Mouse (Mus musculus) WW6 (cell line): ENCODE measurements at regions not wholly inside any gene's neighbourhood (a gene's known extent, or its start where the extent isn't known, plus 50 kb on each side); places are given as distances from the start of the nearest gene placed in this dataset.
"Not testable (repeated sequence)": the region's sequence is repeated elsewhere in the genome, so short reads cannot be mapped to it uniquely, and the experiment has no call there.

Source experiments
- DNase-seq: peaks from one replicate; pipeline ENCODE4 v3.0.0-alpha.2; 2013; ENCODE audit warnings: low read depth, low spot score

DNA sequence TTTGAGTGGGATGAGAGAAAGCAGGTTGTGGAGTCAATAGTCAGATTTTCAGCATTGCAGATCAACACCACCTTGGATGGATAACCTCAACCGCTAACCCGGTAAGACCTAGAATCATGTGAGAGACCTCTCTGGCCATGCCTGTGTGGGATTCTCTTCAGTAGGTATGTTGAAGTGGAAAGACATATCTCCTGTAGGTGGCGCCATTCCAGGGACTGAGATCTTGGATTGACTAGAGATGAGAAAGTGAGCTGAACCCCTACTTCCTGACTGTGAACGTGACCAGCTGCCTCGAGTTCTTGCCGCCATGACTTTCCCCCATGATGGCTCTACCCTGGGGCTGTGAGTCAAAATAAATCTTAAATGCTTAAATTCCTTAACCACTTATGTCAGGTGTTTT, 102.7 kb downstream of the Eva1a start:
- DNase-seq = no peak

DNA sequence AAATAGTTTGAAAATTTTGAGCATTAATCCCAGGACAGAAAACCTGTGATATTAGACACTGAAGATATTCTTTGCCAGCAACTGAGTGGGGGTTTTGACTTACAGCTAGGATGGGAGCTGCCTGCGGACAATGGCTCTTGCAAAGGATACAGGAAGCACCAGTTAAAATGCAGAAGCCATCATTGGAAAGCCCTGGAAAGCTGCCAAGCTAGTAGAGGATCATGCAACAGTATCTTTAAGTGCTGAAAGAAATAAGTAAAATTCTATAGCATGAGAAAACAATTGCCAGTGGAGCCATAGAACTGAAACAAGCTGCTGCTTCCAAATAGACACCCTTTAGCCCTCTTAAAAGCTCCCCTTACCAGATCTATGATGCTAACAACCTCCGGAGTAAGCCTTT, 109.2 kb downstream of the Eva1a start:
- no peak for DNase-seq

DNA sequence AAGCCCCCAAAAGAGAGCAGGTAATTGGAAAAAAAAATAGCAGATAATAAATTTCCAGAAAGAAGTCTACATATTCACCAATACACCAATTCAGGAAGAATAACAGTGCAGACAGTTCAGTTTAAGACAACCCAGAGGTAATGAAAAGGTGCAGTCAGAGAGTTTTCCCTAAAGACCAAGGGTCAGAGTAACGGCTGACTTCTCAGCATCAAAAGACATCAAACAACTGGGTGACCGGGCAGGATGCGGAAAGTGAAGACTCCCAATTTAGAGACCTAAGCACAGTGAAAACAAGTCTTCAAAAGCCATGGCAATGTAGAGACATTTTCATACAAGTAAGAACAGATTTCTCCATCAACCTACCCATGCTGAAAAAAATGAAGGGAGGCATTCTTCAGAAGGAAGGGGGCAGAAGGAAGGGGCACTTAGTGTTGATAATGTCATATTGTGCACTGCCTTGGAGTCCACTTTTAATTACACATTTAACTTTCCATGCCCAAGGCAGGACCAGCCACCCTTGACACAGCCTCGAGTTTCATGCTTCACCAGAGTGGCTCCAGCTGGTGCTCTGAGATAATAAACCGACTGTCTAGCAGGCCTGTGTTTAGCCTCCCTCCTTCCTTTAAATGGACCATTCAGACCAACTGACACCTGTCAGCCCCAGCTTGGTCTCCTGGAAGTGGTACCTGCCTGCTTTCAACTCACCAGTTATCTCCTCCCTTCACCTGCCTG, 129.7 kb downstream of the Eva1a start:
- DNase-seq = no peak

DNA sequence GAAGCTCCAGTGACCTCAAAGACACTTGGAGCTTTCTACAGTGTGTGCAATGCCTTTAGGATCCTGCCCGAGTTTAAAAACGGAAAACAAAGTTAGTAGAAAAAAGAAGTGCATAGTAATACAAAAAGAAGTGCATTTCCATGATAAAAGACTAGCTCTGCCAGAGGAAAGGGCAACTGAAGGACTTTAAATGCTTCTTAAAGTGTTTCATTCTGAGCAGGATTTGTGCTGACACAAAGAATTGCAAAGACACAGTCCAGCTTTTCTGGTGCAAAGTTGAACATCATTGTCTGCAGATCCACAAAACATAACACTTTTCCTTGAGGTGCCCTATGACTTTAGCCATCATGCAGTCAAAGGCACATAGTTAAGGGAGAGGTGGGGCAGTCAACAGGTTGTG, 134.1 kb downstream of the Eva1a start:
- DNase-seq = no peak

DNA sequence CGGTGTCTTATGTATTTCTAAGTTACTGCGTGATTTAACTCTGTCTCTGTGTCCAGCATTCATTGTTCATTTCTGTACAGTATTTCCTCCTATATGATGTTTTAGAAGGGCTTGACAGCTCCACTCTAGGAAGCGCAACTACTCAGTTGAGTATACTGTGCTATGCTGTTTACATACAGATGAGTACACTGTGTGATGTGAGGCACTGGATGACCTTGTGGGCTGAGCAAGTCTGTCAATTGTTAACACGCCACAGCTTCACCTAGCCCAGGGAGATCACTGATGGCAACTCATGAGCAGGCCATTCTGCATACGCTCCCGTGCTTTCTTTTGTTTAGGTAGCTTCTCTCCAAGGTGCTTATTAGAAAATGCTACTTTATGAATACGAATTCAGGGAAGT, 159.3 kb downstream of the Eva1a start:
- DNase-seq = no peak

DNA sequence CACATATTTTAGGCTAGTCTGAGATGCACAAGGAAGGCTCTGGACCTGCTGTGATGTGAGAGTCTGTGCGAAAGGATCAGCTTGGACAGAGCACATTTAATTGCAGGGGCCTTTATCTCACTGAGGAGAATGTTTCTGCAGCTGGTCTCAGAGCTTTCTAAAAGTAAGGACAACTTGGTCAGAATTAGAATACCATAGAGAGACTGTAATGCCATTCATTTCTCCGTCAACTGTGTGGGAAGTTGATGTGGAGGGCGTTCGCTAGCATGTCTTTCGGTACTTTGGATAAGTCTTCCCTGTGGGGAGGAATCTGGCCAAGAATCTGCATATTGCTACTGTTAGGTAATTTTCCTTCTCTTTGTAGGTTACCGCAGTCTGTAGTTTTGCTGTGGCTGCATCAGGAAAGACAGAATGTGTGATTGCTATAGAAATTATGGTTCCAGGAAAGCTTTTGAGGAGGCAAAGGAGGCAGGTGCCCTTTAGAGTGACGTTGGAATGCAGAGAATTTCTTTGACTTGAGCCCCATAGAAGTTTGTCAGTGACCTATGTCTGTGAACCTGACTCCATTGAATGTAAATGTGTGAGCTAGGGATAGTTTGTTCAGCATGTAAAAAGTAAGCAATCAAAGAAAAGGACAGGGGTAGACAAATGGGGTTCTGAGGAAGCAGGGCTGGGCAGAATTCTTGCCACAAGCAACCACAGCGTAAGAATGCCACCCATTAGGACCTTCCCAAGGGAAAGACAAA, 164.2 kb downstream of the Eva1a start:
- no peak for DNase-seq

DNA sequence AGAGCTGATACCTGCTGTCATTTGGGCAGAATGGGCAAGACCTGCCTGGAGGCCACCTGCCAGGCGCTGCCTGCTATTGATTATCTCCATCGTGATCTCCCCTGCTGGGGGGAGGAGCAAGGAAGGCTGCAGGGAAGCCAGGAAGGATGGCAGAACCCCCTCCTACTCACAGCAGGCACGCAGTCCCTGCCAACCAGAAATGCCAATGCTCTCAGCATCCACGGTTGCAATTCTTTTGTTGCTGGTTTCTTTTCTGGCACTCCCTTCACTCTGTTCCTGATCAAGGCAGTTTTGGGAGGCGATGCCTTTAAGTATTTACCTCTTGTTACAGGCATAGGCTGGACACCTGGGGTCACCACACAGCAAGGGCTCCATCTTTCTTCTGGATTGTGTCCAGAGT, 164.3 kb upstream of the Tacr1 start:
- DNase-seq = no peak

DNA sequence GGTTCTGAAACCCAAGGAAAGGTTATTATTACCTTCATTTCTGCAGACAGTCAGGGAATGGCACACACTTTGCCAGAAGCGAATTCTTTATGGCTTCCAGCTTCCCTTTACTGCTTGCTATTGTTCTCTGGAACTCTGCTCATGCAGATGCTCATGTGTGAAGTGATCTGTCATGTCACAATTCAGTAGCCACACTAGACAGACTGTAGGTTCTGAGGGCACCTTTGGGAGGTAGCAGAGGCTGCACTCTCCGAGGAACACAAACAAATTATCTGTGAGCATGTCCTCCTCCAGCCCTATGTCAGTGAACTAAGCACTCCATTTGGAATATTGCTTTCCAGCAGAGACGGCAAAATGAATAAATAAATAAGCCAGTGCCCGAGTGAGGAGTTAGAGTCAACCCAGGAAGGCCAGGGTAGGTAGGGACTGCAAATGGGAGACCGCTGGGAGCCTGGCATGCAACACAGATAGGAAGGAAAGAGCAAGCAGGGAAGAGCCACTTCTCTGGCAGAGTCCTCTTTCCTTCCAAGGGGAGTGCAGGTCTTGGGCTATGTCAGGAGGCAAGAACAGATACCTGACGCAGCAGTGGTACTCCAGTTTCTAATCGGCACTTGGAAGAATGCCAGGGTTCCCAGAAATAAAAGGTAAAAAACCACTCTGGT, 161.4 kb upstream of the Tacr1 start:
- no peak for DNase-seq

DNA sequence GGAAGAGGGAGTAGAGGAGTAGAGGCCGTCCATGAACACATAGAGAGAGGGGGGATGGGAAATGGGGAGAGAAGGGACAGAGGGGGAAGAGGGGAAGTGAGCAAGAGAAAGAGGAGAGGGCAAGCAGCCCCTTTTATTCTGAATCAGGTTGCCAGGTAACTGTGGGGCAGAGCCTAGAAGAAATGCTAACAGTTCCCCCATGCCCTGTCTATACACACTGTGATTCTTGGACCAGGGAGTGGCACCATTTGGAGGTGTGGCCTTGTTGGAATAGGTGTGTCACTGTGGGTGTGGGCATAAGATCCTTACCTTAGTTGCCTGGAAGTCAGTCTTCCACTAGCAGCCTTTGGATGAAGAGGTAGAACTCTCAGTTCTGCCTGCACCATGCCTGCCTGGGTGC, 154.5 kb upstream of the Tacr1 start:
- not testable (repeated sequence) for DNase-seq

DNA sequence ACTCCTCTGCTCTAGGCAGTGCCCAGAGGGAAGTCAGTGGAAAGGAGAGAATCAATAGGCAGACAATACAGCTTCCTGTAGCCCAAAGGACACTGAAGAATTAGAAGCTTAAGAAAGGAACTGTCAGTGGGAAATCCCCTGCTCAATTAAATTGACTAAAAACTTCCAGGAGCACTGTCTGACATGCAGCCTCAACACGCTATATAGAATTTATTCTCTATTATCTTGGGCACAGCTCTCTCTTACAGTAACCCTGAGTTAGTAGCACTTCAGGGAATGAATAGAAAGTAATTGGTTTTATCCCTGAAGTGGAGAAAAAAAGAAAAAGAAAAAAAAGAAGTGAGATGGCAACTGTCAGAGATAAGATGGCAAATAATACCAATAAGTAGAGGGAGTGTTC, 117.6 kb upstream of the Tacr1 start:
- DNase-seq = no peak

DNA sequence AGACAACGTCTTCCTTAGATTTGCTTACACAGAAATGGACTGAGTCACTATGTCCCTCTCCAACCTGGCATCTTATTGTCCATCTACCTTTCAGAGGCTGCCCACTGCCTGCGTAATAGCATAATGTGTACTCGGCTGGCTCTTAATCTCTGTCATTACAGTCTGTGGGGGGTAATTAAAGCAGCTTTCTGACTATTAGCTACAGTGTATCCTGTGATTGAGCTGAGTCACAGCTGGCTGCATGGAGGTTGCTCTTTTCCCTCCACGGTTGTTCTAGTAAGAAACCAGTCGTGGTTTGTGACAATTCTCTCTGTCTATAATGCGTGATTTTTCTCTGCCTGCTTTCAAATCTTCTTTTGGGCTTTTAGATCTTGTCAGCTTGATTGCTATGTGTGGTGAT, 116.9 kb upstream of the Tacr1 start:
- DNase-seq = no peak

DNA sequence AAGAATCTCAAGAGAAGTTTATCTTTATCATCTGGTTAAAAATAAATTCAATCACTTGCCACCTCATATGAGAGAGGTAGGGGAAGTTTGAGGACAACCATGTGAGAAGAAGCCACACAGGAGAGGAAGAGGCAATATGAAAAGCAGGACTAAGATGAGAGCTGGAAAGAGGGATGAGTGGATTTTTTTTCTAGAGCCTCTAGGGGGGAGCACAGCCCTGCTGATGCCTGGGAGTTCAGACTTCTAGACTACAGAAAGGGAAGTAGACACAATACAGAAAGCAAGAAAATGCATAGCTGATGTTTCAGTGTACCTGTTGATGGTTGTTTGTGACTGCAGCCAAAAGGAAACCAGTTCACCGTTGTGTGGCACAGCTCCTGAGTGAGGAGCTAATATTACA, 108.6 kb upstream of the Tacr1 start:
- no peak for DNase-seq

DNA sequence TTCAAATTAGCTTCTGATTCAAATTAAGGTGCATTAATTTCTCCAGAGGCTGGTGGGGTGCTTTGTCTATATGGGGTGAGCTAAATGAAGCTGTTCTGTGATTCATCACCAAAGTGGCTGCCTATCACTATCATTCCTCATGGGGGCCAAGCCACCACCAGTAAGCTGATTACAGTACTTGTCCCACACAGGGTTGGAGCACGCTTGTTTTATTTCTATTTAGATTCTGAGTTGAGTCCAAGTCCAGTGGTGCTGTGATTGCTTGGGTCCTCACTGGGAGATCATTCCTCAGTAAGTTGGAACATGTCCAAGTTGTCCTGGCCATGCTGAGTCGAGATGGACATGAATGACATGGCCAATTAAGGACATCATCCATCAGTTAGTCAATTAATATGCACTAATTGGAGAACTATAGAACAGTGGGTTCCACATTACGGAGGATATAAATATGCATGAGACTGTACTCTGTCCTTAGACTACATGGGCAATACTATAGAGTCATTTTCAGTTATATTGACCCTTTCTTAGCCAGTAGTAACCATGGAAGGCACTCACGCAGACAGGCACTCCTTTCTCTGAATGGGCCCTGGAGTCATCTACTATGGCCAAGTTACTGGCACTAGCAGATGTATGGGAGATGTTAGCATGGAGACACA, 105.3 kb upstream of the Tacr1 start:
- no peak for DNase-seq

DNA sequence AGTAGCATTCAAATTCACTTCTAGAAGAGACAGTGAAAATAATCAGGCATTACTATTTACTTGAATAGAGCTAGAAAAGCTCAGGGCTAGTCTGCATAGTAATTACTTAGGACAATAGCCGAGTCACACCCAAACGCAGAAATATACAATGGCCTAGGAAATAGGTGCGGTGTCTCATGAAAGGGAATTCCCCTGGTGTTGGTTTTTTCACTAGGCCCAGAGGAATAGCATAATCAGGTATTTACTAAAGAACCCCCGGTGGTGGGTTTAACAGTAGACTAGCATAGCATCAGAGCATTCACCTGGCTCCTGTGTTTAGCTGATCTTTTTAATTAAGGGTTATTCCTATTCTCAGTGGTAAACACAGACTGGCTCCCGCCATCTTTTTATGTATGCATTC, 99.9 kb upstream of the Tacr1 start:
- DNase-seq = peak; percentile 26

DNA sequence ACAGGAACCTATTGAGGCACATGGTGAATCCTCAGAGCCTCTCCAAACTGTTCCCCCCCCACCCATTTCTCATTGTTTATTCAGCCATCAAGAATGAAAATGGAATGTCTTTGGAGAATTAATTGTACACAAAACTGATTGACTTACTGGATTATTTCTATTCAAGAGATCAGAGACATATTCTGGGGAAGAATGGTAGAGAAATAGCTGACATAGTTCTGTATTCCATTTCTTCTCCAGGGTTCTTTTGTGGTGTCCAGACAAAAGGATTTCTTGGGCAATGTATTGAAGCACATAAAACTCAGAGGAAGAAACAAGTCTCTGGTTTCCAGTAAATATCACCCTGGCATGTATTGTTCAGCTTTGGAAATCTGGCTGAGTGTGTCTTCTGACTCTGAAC, 88.4 kb upstream of the Tacr1 start:
- no peak for DNase-seq
